Mouse (Mus musculus): ENCODE measurements around the gene Tmem175. TPM values are rescaled to one million over a fixed set of nuclear protein-coding genes. Genes with fewer than 3 reads are reported as not detected.

The Tmem175 gene
- 52.3 TPM for polyA plus RNA-seq (2017; shearing (Covaris generic))

DNA sequence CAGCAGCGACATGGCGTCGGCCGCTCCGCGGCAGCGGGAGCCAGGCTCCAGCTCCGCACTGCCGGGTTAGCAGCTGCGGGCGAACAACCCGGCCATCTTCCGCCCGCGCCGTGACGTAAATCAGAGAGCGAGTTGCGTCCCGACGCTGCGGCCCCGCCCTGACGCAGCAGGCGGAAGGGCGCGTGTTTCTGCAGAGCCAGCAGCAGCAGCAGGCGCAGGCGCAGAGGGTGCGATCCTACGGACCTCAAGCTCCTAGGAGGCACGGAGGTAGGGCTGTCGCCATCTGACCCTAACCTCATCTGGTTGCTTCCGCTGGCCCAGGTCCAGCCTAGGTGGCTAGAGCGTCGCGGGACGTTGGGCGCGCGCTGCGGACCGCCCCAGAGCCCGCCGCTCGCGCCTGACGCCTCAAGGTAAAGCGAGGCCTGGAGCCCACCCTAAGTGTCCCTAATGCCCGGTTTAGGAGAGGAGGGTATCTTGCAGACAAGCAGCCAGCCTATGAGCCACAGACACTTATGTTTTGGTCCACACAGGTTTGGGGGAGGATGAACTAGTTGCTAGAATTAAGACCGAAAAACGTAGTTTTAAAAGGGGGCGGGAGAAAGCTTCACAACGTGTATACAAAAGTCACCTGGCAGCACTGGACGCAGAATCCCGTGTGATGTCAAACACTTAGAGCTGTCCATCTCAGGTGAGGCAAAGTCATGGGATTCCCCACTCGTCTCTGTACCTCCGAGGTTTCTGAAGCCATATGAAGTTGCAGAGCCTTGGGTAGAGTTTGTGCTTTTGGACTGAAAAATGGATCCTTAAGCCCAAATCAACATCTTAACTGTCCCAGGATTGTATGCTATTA is at the start of gene Tmem175, which contains the start of gene Gak:
Gene Tmem175 (plus strand): TSS at position 137 of the 850 bp plus-strand sequence.
Gene Gak (minus strand): TSS at position 122 of the 850 bp plus-strand sequence.

DNA sequence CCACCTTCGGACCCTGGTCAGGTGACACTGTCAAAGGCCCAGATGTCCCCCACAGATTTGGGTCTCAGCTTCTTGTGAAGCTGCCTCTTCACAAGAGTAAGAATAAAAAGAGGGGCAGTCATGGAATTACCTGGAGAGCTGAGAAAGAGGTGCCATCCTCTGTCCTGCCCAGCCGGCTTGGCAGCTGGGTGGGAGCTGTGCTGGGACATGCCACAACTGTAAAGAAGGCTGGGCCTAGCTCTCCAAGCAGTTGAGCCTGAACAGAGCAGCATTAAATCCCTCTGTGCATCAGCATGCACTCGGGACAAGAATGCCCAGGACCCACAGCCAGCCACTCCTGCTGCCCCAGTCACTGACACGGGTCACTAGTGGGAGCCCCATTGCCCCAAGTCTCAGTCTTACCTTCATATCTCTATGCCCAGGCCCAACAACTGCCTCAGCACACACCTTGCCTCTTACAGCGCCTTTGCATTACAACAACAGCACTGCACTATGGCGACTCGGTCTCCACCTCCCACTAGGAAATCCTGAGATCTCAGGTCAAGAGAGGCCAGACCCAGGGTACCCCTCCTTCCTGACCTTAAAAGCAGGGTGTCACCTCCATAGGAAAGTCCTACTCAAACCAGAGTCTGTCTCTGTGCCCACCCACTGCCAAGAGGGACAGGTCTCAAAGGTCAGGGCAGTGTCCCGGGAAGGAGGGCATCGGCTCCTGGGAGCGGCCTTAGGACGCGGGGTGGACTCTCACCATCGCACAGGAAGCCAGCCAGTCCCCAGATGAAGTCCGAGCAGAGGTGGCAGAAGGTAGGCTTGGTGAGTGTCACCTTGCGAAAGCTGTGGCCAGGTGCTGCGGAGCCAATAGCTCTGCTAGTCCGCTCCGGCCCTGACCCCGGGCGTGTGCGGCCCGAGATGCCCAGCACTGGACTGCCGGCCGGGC is 30.4 kb downstream of the Tmem175 start, which contains the start of gene Idua:
Gene Idua (plus strand): TSS at position 634 of the 934 bp plus-strand sequence.

DNA sequence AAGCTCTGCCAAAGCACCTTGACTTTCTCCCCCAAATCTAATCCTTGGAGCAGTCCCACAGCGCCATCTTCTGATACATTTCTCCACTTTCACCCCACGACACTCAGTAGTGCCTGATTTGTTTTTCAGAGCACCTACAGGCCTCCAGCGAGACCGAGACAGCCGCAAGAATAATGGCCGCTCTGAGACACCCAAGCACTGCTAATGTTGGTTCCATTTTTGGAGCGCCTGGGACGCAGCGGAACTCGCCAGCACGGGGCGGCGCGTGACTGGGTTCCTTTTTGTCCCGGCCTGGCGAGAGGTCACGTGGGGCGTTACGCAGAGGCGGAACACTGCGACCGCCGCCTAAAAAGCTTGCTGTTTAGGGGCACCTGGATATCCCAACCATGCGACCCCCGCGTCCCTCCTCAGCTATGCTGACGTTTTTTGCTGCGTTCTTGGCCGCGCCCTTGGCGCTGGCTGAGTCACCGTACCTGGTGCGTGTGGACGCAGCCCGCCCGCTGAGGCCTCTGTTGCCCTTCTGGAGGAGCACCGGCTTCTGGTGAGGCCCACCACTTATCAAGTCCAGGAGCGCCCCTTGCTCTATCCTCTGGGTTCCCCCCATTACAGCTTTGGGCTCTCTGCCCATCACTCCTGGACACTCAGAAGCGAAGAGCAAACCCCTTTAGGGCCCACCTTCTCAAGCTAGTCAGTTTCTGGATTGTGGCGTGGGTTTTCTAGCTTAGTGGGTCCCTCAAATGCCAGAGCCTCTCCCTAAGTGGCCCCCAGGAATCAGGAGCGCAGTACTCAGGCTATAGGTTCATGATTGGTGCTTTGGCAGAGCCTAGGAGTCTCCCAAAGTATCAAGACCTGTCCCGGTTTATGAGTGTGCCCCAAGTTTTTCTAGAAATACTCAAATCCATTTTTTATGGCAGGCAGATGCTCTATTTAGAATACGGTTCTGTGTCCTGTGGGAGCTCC is 39.7 kb downstream of the Tmem175 start, which contains the start of gene Dgkq:
Gene Dgkq (minus strand): TSS at position 696 of the 960 bp plus-strand sequence.

GRCm38 (mm10) chr5:108675251-108675816 is 45.8 kb downstream of the Tmem175 start, which contains the start of gene Slc26a1:
Slc26a1 (minus strand) TSS chr5:108675569.

DNA sequence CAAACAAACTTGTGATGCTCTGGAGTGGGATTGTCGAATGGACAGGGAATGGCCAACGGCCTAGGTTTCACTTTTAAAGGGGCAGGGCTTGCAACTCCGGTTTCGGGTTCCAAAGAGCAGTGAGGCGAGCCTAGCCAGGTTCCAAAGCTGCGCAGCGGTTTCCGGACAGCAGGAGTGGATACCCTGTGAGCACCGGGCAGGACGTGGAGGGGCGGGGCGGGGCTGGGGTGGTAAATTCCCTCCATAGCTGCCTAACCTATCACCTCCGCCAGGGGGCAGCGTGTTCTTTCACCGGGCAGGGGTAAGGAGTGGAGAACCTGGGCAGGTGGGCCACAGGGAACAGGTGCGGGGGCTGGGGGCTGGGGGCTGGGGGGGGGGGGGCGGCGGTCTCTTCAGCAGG is 62.7 kb downstream of the Tmem175 start, which contains the start of gene Fgfrl1:
Gene Fgfrl1 (plus strand): TSS at position 112 of the 400 bp plus-strand sequence.

Other genes starting within 250 kb of the Tmem175 start
- gene Pde6b, start 241.4 kb upstream of the Tmem175 start, polyA plus RNA-seq (2017; shearing (Covaris generic)): 2.7 TPM
- gene Atp5k, start 195.3 kb upstream of the Tmem175 start, polyA plus RNA-seq (2017; shearing (Covaris generic)): 192 TPM
- not detected for gene Mfsd7a, start 180.9 kb upstream of the Tmem175 start, polyA plus RNA-seq (2017; shearing (Covaris generic))
- gene Pcgf3, start 168.5 kb upstream of the Tmem175 start, polyA plus RNA-seq (2017; shearing (Covaris generic)): 18.8 TPM
- gene Cplx1, start 79.7 kb upstream of the Tmem175 start, polyA plus RNA-seq (2017; shearing (Covaris generic)): not detected
- gene Gak, start within 50 bp of the Tmem175 start, polyA plus RNA-seq (2017; shearing (Covaris generic)): 164 TPM
- 56.8 TPM for gene Idua, start 30.6 kb downstream of the Tmem175 start, polyA plus RNA-seq (2017; shearing (Covaris generic))
- 23.2 TPM for gene Dgkq, start 39.9 kb downstream of the Tmem175 start, polyA plus RNA-seq (2017; shearing (Covaris generic))
- 0.10 TPM for gene Slc26a1, start 45.8 kb downstream of the Tmem175 start, polyA plus RNA-seq (2017; shearing (Covaris generic))
- not detected for gene Fgfrl1, start 62.6 kb downstream of the Tmem175 start, polyA plus RNA-seq (2017; shearing (Covaris generic))
- gene Rnf212, start 145.2 kb downstream of the Tmem175 start, polyA plus RNA-seq (2017; shearing (Covaris generic)): not detected
- not detected for gene Tmed11, start 165.6 kb downstream of the Tmem175 start, polyA plus RNA-seq (2017; shearing (Covaris generic))
- gene Vmn2r8, start 179.1 kb downstream of the Tmem175 start, polyA plus RNA-seq (2017; shearing (Covaris generic)): not detected
- gene Vmn2r9, start 222.8 kb downstream of the Tmem175 start, polyA plus RNA-seq (2017; shearing (Covaris generic)): not detected

Measured in inflammation-experienced regulatory T-cells, adult 16 weeks (primary cell).